Mouse (Mus musculus): ENCODE measurements around the gene Rdh14. TPM values are rescaled to one million over a fixed set of nuclear protein-coding genes. Genes with fewer than 3 reads are reported as not detected.

Gene Rdh14
- polyA plus RNA-seq (2012; ENCODE audit: insufficient read depth, insufficient read length, missing spikeins) = 39.8 and 51.9 TPM in 2 replicates

DNA sequence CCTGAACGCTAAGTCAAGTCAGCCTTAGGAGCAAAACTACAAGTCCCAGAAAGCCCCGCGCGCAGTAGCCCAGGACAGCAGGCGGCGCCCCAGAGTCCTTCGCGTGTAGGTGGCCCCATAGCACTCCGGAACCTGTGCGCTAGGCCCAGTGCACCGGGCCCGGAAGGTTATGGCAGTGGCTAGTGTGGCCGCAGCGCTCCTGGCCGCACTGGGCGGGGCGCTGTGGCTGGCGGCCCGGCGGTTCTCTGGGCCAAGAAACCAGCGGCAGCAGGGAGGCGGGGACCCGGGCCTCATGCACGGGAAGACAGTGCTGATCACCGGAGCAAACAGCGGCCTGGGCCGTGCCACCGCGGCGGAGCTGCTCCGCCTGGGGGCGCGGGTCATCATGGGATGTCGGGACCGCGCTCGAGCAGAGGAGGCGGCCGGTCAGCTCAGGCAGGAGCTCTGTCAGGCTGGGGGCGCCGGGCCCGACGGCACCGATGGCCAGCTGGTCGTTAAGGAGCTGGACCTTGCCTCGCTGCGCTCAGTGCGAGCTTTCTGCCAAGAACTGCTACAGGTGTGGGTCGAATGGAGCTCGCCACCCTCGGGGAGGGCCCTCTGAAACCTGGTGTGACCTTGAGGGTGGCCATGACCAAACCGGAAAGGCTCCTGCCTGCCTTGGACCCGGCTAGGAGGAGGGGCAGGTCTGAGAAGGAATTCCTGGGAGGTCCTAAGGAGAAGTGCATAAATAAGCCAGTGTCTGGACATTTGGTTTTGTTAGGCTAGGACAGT lies at the start of gene Rdh14:
Gene Rdh14 (plus strand): TSS at position 102 of the 771 bp plus-strand sequence.
- Histone ChIP-seq H3K4me1 (ENCODE audit: control insufficient read depth, insufficient read depth, insufficient read length, low read length) (no peaks in the 10 kb centered on the region), H3K4me3 (ENCODE audit: insufficient read depth, low read depth, low read length) (peak within 1 kb of the TSS; percentile 78), H3K27ac (replicated peaks; ENCODE audit: low read depth, low read length) (peak within 1 kb of the TSS; percentile 100)

DNA sequence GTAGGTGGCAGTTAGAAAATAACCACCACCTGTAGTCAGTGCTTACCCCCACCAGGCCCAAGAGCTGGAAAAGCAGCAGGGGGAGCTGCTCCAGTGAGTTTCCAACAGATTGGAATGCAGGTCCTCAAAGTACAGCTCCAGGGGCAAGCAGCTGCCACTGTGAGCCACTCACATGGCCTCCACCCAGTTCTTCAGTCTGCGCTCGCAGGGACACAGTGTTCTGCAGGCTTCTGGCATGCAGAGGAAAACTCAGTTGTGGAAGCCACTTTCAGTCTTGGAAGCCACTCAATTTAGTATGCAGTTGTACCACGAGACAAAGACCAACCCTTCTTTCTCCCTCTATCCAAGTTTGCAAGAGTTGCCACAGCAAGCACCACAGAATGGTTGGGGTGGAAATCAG lies 39.9 kb upstream of the Rdh14 start:
- no peaks in the 10 kb centered on the region for H3K4me1 ChIP-seq (ENCODE audit: control insufficient read depth, insufficient read depth, insufficient read length, low read length)
- H3K4me3 ChIP-seq (ENCODE audit: insufficient read depth, low read depth, low read length) = no peak overlapping the region
- no peak overlapping the region for H3K27ac ChIP-seq (replicated peaks; ENCODE audit: low read depth, low read length)

DNA sequence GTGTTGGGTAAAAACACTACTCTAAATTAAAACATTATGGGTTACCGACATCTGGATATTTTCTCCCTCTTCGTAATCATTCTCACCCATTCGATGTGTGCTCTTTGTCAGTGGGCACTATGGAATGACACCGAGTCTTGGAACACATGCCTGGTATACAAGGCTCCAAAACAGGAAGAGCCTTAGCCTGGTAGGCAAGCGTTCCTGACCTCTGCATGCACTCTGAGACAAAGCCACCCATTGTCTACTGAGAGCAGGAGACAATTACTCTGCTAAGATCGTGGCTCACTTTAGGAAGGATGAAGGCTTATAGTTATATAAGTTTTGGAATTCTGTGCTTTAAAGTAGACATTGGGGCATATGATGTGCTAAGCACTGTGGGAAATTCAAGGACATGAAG lies 32.8 kb upstream of the Rdh14 start:
- no peak overlapping the region for H3K4me3 ChIP-seq (ENCODE audit: insufficient read depth, low read depth, low read length)
- no peaks in the 10 kb centered on the region for H3K4me1 ChIP-seq (ENCODE audit: control insufficient read depth, insufficient read depth, insufficient read length, low read length)
- H3K27ac ChIP-seq (replicated peaks; ENCODE audit: low read depth, low read length) = no peak overlapping the region

DNA sequence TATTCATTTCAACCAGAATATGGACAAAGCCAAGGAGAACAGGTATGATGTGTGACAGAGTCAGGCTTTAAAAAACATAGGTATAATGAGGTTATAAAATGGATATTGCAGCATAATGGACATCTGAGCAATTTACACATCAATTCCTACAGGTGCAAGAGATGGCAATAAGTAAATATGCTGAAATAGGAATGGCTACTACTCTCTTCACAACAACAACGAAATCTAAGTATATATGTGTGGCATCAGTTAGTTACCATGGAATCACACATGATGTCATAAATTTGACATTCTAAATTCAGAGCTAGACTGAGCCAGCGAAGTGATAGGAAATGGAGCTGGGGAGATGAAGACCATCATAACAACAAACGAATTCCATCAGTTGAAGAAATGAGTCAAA lies 20.9 kb upstream of the Rdh14 start, which contains the start of gene Nt5c1b:
Gene Nt5c1b (plus strand): TSS at position 301 of the 400 bp plus-strand sequence.
- Histone ChIP-seq H3K4me3 (ENCODE audit: insufficient read depth, low read depth, low read length) (no peak within 1 kb of the TSS), H3K4me1 (ENCODE audit: control insufficient read depth, insufficient read depth, insufficient read length, low read length) (no peaks in the 10 kb centered on the region), H3K27ac (replicated peaks; ENCODE audit: low read depth, low read length) (no peak within 1 kb of the TSS)

DNA sequence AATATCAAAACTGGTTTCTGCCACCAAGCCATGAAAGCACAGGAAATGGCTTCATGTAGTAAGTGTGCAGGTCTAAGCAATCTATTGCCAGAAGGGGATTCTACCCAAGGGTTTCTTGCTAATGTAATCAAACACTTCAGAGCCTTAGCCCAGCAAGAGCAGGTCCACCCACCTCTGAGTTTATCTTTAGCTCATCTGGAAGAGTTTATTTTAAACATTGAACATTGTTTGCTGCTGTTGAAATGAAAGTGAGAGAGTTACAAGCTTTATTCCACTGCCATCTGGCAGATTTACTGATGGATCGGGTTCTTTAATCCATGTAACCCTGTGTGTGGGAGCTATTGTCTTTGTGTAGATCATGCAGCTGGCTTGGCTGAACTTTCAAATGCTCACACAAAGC lies 10.2 kb downstream of the Rdh14 start:
- H3K4me1 ChIP-seq (ENCODE audit: control insufficient read depth, insufficient read depth, insufficient read length, low read length) = no peaks in the 10 kb centered on the region
- no peak overlapping the region for H3K4me3 ChIP-seq (ENCODE audit: insufficient read depth, low read depth, low read length)
- H3K27ac ChIP-seq (replicated peaks; ENCODE audit: low read depth, low read length) = no peak overlapping the region

DNA sequence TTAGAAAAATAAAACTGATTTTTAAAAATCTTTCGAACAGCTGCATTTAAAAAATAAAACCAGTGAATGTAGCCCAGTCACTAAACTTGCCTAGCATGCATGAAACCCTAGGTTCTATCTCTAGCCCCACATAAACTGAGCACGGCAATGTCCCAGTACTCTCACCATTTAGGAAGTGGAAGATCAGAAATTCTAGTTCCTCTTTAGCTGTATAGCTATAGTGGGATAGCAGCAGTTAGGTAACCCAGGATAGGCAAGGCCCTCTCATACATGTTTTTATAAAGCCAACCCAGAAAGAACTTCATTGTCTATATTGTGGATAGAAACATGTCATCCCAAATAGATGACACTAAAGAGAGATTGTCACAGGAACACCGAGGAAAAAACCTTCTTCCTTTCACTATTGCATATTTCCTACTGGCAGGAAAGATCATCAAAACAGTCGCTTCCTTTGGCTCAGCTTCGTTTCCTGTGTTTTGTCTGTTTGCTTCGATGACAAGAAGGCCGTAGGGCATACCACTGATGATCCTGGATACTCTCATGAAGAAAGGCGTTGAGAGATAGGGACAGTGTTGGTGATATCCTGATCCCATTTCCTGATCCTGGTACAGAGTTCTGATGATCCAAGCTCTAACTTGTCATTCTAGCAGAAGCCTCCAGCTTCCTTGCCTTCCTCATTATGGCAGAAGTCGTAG lies 12.0 kb downstream of the Rdh14 start:
- no peak overlapping the region for H3K27ac ChIP-seq (replicated peaks; ENCODE audit: low read depth, low read length)
- no peak overlapping the region for H3K4me3 ChIP-seq (ENCODE audit: insufficient read depth, low read depth, low read length)
- no peaks in the 10 kb centered on the region for H3K4me1 ChIP-seq (ENCODE audit: control insufficient read depth, insufficient read depth, insufficient read length, low read length)

DNA sequence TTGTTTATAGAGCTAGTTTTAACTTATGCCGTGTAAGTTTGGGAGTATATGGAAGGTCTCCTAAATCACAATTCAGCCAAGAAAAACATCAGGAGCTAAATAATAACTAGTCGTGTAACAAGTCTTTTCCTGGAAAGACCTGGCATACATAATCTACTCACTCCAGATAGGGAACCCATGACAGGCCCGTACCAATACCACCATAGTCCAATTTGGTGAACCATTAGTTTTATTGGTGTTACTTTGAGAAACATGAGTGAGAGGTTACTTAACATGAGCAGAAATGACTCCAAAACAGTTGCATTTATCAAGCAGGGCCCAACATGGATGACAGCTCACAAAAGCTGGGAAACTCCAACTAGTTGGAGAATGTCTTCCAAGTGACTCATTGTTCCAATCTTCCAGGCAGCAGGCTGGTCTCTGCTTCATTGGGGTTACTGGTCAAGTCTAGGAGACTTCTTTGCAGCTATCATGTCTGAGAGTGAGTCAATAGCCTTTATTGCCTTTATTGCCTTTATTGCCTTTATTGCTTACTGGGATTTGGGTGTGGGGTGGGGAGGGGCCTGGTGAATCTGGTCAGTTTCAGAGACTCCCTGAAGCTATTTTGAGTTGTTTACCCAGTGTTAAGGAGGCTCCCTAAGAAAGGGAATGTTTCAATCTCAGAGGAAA lies 20.1 kb downstream of the Rdh14 start:
- Histone ChIP-seq H3K4me3 (ENCODE audit: insufficient read depth, low read depth, low read length) (no peak overlapping the region), H3K27ac (replicated peaks; ENCODE audit: low read depth, low read length) (no peak overlapping the region), H3K4me1 (ENCODE audit: control insufficient read depth, insufficient read depth, insufficient read length, low read length) (no peaks in the 10 kb centered on the region)

DNA sequence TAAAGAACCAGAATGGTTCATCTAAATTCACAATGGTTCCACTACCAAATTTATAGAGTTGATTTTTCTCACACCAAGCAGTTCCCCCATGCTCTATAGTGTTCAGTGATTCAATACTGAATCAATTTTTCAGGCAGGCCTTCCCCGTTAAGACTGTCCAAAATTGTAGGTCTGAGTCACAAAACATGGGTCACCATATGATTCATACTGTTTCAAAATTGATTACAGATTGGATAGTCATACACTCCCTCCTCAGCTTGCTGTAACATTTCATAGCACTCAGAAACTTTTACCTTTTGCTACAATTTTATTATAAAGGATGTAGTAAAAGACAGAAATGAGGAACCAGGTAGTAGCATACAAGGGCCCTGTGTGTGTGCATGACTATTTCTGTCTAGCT lies 20.9 kb downstream of the Rdh14 start:
- no peak overlapping the region for H3K4me3 ChIP-seq (ENCODE audit: insufficient read depth, low read depth, low read length)
- H3K27ac ChIP-seq (replicated peaks; ENCODE audit: low read depth, low read length) = no peak overlapping the region
- no peaks in the 10 kb centered on the region for H3K4me1 ChIP-seq (ENCODE audit: control insufficient read depth, insufficient read depth, insufficient read length, low read length)

DNA sequence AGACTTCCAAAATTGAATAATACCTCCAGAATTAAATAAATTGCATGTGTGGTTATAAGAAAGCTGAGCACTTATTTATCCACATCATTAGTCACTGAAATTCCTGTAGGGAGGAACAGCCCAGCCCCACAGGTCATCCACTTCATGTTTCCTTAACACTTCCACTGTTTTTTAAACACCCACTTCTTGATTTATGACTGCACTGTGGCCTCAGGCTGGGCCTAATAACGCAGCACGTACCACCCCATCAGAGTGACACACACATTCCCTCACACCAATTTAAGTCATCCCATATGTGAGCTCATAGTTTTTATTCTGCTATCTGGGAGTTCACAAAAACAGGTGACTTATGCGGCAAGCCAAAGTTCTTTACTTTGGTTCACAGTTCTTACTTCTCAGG lies 31.8 kb downstream of the Rdh14 start:
- Histone ChIP-seq H3K27ac (replicated peaks; ENCODE audit: low read depth, low read length) (no peak overlapping the region), H3K4me1 (ENCODE audit: control insufficient read depth, insufficient read depth, insufficient read length, low read length) (no peaks in the 10 kb centered on the region), H3K4me3 (ENCODE audit: insufficient read depth, low read depth, low read length) (no peak overlapping the region)

DNA sequence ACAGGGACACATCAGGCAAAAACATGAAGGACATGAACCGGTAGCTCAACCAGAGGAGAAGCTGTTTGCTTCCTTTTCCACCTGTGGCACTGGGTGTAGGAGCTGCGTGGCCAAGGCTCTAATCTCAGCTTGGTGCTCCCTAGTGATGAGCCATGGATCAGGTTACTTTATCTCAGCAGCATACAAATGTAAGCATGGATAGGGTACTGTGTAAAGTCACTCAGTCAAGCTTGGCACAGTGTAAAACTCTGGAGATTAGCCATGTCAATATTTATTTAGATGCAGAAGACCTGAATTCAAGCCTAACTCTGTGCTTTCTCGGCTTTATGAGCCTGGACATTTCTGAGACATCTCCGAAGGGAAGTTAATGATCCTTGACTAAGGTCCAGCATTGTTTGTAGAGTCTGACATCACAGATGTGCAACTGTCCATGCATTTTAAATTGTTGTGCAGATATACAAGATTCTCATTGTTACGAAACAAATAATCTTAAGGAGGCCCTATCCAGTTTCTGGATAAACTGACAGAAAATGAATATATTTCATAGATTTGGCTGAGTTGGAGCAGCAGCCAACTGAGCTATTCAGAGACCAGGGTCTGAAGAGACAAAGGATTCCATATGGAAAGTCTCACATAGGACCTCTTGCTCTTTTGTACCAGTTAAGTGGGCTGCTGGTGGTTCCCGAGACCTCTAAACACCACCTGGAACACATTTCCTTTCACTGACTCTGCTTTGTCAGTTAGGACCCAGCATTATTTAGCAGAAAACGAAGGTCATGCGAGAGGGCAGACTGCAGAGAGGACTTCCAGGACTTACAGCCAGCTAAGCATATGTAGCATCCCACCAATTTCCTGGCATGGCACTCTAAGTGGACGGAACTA lies 35.7 kb downstream of the Rdh14 start:
- Histone ChIP-seq H3K27ac (replicated peaks; ENCODE audit: low read depth, low read length) (no peak overlapping the region), H3K4me3 (ENCODE audit: insufficient read depth, low read depth, low read length) (no peak overlapping the region), H3K4me1 (ENCODE audit: control insufficient read depth, insufficient read depth, insufficient read length, low read length) (no peaks in the 10 kb centered on the region)

DNA sequence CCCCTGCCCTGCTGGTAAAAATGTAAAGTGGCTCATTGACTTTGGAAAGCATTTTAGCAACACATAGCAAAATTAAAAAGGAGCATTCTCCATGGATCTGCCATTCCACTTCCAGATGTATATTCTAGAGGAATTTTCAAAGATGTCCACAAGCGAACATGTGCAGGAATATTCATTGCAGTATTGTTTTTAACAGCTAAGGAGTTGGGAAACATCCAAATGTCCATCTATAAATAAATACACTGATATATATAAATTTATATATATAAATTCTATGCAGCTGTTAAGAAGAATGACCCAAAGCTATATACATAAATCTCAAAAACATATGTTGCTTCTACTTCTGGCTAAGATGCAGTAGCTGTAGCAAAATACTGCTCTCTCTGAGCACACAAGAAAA lies 40.4 kb downstream of the Rdh14 start:
- Histone ChIP-seq H3K4me3 (ENCODE audit: insufficient read depth, low read depth, low read length) (no peak overlapping the region), H3K4me1 (ENCODE audit: control insufficient read depth, insufficient read depth, insufficient read length, low read length) (no peaks in the 10 kb centered on the region), H3K27ac (replicated peaks; ENCODE audit: low read depth, low read length) (no peak overlapping the region)

DNA sequence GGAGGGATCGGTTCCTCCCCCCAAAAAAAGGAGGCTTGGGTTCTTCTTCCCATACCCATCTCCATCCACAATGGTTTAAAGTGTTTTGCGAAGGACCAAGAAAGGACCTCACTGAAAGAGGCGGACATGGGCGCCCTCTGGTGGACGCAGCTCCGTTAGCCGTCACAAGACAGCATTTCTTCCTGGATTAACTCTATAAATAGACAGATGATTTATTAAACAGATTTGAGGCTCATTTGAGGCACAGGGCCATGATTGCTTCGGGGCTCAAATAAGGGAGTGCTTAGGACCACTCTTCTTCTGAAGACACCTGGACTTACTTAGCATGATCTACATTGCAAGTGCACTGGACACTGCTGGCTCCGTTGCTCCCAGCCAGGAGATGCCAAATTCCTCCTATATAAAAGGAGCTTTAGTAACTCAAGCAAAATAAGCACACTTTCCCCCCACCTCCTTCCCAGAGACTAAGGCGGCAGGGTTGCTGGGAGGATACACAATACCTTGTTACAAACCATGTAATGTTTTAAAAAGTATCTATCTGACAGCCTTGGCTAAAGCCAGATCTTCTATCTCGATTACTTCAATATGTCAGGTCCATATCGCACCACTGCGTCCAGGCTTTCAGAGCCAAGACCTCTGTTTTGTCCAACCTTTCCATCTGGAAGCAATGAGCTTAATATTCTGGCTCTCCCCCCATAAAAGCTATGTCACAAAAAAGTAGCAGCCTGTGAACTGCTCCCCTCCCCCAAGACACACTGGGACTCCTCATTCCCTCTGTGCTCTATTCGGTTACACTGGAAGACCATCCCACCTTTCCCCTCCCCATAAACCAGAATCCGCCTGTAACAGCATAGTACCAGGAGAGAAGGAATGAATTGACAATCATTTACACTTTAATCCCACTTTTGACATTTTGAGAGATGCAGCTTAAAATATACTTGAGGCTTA lies 47.8 kb downstream of the Rdh14 start:
- H3K4me1 ChIP-seq (ENCODE audit: control insufficient read depth, insufficient read depth, insufficient read length, low read length) = no peaks in the 10 kb centered on the region
- no peak overlapping the region for H3K27ac ChIP-seq (replicated peaks; ENCODE audit: low read depth, low read length)
- H3K4me3 ChIP-seq (ENCODE audit: insufficient read depth, low read depth, low read length) = no peak overlapping the region

DNA sequence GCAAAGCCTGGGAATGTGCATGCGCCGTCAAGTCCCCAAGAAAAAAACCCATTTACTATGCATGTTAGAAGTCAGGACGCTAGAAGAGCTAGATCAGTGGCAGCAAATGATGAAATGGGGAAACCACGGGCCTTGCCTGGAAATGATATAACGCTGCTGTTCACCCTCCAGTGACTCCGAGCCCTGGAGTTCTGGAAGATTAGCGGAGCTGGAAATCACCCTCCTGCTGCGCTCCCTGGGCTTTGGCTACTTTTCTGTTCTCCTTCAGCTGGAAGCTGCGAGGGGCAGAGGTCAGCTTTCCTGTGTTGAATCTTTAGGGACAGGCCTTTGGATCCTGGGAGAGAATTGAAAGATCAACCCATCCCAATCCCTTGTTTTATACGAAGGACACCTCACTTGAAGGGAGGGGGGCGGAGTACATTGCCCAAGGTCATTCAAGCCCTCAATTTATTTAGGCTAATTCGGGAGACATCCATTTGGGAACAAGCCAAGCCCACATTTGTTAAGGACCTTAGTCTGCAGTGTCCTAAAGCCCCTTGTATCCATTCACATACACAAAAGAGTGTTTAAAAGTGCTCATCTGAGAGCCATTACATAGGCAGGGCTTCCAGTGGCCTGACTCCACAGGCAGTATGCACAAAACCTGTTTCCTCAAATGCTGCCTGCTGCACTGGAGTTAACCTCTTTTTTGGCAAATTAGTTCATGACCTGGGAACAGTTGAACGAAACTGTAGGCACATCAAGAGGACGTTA lies 49.1 kb downstream of the Rdh14 start:
- Histone ChIP-seq H3K27ac (replicated peaks; ENCODE audit: low read depth, low read length) (no peak overlapping the region), H3K4me1 (ENCODE audit: control insufficient read depth, insufficient read depth, insufficient read length, low read length) (no peaks in the 10 kb centered on the region), H3K4me3 (ENCODE audit: insufficient read depth, low read depth, low read length) (no peak overlapping the region)

Measured in brown adipose tissue, adult 24 weeks (tissue).